Mouse (Mus musculus) lung, adult 2 months (tissue): Measurements from ENCODE around the gene Zbtb16. TPM values are rescaled to one million over a fixed set of nuclear protein-coding genes. Genes with fewer than 3 reads are reported as not detected.
A peak's percentile ranks its signal among the peaks of the same experiment; 100 is the strongest.

Experiments
- DNase-seq: peaks from one replicate; pipeline ENCODE4 v3.0.0; 2022
- H3K4me1 ChIP-seq: fragments of 200-500 bp; 2 replicates; pipeline ENCODE4 v1.6.1; 2011; ENCODE audit warnings: low read length; ENCODE audit not compliant: control insufficient read depth, insufficient read depth
- H3K4me3 ChIP-seq: fragments of 200-500 bp; replicated peaks from 2 replicates; pipeline ENCODE3; 2011; ENCODE audit warnings: low read depth, mild to moderate bottlenecking, control low read depth, low read length; ENCODE audit errors: extremely low read depth
- CTCF ChIP-seq: fragments of 200-500 bp; IDR thresholded peaks from 2 replicates; pipeline ENCODE4 v1.5.1; 2011; ENCODE audit warnings: mild to moderate bottlenecking, low read length, control low read depth; ENCODE audit not compliant: insufficient read depth
- POLR2A ChIP-seq: fragments of 200-500 bp; IDR thresholded peaks from 2 replicates; pipeline ENCODE4 v1.6.1; 2011; ENCODE audit warnings: low read depth, mild to moderate bottlenecking, control low read depth, low read length, borderline replicate concordance; ENCODE audit errors: extremely low read depth
- WGBS: fragments of 180-500 bp; shearing (Covaris S2); methylation state at CpG from one replicate; pipeline ENCODE4 v1.1.7; 2018; 5-methylcytosine and 5-hydroxymethylcytosine counted together
- polyA plus RNA-seq: library from polyadenylated mRNA; depleted of rRNA; stranded (reverse); fragments of >200 nt; gene quantifications from 2 replicates; pipeline ENCODE4 v1.2.3, GENCODE M21; 2012

Gene Zbtb16
- polyA plus RNA-seq, 1 experiment, result 16.0 TPM

DNA sequence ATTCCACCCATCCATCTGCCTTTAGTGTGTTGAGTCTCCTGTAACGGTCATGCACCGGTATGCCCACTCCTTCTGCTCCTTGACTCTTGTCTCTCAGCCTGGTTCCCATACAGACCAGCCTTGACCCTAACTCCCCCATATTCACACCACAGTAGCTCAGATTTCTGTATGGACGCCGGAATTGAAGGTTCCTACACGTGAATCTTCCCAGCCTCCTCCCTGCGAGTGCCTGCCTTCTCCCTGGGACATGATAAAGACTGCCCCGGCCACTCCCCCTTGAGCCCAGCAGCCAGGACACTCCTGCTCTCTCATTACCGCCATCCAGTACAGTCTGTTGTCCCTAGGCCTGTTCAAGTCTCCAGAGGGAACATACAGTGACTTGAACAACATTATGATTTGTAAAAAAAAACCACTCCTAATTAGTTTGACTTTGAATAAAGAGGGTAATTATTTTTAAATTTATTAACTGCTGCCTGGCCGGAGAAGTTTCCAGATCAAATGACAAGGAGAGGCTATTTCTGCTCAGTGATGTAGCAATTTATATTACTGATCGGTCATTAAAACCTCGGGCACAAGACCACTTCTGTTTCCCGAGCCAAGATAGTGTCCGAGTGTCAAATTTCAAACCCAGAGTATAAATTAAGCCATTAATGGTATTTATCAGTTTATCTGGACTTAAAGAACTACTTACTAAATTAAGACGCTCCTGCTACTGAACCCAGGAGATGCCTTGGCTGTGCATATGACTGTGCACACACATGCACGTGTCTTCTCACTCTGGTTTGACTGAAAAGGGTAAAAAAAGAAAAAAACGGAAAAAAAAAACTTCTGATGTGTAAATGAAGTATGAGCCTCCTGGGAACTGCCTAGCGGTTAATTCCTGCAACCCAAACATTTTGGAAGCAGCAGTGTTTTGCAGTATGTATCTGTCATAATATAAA lies 125.4 kb downstream of the Zbtb16 start:
- 58% methylated on average over 17 of the region's 17 CpGs for WGBS
- no peak for TF ChIP-seq CTCF
- Histone ChIP-seq H3K4me3 (no peak overlapping the region), H3K4me1 (peaks cover 22% of the 10 kb centered on the region)
- DNase-seq, result no peak

DNA sequence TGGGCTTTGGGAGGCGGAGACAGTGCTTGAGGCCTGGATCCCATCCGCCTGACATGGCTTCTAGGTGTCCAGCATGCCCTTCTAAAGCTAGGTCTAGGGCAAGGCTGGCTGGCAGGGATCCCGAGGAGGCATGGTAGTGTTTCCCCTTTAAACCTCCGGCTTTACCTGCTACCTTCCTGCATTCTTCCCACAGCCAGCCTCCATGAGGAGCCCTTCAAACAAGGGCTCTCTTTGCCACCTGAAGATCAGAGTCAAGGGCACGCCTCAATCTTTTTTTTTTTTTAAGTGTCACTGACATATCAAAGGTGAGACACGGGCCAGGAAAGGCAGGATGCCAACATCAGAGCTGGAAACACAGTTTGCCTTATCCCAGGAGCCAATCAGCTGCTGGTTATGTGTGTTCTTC lies 128.2 kb downstream of the Zbtb16 start:
- peak; percentile 73 for DNase-seq
- WGBS, result 72% methylated on average over 6 of the region's 6 CpGs
- peaks cover 22% of the 10 kb centered on the region for H3K4me1 ChIP-seq
- H3K4me3 ChIP-seq, result no peak overlapping the region
- TF ChIP-seq POLR2A (no peak), CTCF (no peak)

DNA sequence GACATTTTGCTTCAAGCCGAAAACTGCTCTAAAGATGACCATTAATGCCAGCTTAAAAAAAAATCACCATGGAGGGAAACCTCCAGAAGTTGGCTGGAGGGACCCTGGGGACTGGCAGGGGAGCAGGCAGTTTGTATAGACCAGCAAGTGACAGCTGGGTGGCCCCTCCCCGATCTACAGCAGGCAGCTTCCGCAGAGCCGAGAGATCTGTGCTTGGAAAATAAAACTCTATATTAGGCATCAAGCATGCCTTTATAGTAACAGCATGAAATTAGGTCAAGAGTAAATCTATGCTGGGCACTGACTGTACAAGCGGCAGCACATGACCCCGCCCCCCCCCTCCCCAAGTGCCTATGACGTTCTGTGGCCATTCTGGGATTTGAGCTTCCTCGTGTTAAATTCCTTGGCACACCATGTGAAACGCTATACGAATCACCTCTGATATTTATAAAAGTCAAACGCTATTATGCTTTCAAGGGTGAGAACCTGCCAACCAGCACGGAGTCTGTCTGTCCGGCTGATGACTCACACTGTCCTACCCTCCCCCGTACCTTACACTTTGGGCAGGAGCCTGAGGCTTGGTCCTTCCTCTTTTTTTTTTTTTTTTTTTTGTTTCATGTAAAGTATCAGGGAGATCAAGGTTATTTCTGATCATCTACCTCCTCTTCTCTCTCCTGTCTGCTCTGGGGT lies 128.7 kb downstream of the Zbtb16 start:
- WGBS, result 23% methylated on average over 14 of the region's 14 CpGs
- Histone ChIP-seq H3K4me3 (no peak overlapping the region), H3K4me1 (peaks cover 22% of the 10 kb centered on the region)
- TF ChIP-seq CTCF, result no peak
- no peak for TF ChIP-seq POLR2A
- no peak for DNase-seq

DNA sequence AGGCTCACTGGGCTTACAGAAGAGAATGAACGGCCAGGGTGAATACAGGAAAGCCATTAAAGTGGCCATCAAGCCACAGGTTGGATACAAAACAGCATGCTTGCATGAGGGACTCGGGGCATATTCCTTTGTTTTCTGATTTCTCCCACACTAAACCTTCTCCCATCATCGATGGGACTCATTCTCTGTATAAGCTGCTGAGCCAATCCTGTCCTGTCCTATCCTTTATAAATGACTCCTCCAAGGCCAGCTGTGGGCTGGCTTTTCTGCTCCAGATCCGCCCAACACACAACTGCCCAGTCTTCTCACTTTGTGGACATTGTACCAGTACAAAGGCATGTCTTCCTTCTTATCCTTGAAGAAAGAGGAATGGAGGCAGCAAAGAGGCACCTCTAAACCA lies 134.7 kb downstream of the Zbtb16 start:
- TF ChIP-seq POLR2A (no peak), CTCF (no peak)
- Histone ChIP-seq H3K4me1 (peaks cover 5% of the 10 kb centered on the region), H3K4me3 (no peak overlapping the region)
- 86% methylated on average over 4 of the region's 4 CpGs for WGBS
- DNase-seq, result no peak

DNA sequence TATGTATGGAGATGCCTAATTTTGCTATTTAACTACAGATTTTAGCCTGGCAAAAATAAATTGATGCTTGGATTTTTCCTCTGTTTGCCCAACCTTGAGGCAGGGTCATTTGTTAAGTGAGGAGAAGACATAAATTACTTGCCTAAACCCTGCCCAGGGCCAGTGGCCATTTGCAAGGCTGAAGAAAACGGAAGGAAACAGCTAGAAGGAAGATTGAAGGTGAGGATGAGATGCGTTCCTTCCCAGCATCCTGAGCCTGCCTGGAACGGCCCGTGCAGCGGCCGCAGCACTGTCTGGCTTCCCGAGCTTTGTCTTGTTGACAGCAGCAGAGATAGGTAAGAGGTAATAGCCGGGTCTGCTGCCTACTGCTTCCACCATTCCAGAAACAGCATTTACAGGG lies 135.2 kb downstream of the Zbtb16 start:
- WGBS, result 66% methylated on average over 8 of the region's 8 CpGs

DNA sequence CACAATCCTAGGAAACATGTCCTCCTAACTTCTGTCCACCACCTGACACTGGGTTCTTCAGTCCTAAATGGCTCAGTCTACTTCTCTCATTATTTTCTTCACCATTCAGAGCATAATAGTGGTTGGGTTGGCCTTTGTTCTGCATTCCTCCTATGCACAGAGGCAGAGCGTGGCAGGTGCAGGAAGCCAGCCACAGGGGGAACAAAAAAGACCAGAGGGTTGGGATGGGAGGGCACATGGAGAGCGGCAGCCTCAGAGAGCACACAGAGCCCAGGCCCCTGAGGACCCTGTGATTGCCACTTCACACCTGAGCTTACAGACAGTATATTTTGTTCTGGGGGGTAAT lies 138.6 kb downstream of the Zbtb16 start:
- no peak for TF ChIP-seq CTCF
- TF ChIP-seq POLR2A, result no peak
- WGBS, result 86% methylated on average over 2 of the region's 2 CpGs
- DNase-seq, result no peak
- Histone ChIP-seq H3K4me3 (no peak overlapping the region), H3K4me1 (peaks cover 10% of the 10 kb centered on the region)

More for the DNA sequence above, 135.2 kb downstream of the Zbtb16 start:
- peaks cover 3% of the 10 kb centered on the region for H3K4me1 ChIP-seq
- H3K4me3 ChIP-seq, result no peak overlapping the region
- no peak for TF ChIP-seq POLR2A
- no peak for TF ChIP-seq CTCF
- no peak for DNase-seq

DNA sequence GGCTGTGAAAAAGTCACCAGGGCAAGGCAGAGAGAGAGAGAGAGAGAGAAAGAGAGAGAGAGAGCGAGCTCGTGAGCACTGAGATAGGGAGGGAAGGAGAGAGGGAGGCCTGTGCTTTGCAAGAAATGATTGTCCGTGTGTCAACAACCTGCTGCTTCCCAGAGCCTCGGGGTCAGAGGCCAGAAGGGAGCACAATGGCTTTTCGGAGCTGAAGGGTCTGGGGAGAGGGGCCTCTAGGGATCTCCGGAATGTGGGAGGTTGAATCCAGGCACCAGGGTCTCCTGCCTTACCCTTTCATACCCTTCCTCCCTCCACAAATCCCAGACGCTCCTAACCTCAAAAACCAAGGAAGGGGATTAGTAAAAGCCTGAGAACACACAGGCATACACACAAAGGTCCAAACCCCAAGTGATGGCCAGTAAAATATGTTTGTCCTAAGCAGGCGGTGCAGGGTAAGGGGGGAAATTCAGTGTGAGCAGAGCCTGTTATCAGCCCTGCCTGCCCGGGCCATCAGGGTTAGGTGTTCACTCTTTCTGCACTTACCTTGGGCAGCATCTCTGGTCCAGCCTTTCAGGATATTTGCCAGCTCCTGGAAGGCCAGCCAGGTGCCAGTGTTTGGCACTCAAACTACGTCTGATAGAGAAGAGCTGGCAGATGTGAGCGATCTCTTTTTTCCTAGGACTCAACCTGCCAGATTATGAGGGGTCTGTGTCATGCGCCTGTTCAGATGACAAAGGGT lies 139.1 kb downstream of the Zbtb16 start:
- TF ChIP-seq CTCF (no peak), POLR2A (no peak)
- Histone ChIP-seq H3K4me3 (no peak overlapping the region), H3K4me1 (peaks cover 10% of the 10 kb centered on the region)
- 74% methylated on average over 12 of the region's 12 CpGs for WGBS
- DNase-seq, result no peak

DNA sequence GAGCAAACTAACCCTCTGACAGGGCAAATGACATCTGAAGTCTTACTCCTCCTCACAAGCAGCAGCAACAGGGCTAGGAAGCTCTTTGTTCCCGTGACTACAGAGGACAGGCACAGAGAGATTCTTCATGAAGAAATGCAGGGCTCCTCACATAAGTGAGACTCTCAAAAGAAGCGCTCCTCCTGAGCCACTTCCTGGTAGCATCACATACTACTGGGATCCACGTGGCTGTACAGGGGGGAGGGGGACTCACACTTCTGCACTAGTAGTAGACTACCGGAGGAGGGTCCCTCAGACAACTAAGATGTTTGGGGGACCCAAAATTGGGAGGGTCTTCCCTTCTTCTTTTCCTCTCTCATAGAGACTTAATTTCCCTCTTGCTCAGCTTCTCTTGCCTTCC lies 139.7 kb downstream of the Zbtb16 start:
- H3K4me1 ChIP-seq, result peaks cover 10% of the 10 kb centered on the region
- DNase-seq, result no peak
- TF ChIP-seq CTCF (no peak), POLR2A (no peak)
- no peak overlapping the region for H3K4me3 ChIP-seq
- 71% methylated on average over 4 of the region's 4 CpGs for WGBS

DNA sequence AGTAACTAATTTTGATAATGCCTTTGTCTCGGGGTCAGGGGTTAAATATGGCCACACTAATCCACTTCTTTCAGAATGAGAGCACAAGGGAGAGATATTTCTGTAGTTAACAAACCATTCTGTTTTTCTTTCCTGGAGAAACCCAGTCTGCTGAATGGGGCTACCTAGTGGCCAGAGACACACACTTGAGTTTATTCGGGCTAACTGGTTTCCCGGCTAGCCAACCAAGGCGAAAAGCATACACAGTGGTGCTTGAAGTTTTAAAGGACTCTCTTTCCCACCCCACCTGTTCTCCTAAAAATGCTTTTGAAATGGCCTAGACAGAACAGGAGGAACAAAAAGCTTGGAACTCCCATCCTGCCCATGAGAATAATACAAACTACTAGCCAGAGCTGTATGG lies 140.2 kb downstream of the Zbtb16 start:
- 77% methylated on average over 4 of the region's 4 CpGs for WGBS

DNA sequence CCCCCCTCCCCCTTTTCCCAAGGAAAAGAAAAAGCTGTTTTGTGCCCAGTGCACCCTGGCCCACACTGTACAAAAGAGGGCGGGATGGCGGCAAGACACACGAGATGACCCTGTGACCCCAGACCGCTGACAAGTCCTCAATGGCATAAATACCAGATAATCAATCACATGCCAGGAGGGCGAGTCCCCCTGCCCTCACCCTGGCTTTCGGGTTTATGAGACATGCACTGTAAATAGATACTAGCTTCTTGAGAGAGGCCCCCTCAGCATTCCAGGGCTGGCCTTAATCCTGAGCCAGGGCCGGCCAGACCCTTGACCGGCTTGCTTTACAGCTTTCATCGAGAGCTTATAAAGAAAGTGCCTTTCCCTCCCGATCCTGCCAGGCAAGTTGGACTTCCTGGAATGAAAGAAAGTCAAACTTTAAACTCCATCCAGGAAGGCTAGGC lies 141.4 kb downstream of the Zbtb16 start:
- Histone ChIP-seq H3K4me3 (no peak overlapping the region), H3K4me1 (peaks cover 10% of the 10 kb centered on the region)
- WGBS, result 22% methylated on average over 10 of the region's 10 CpGs
- TF ChIP-seq POLR2A, result no peak
- no peak for TF ChIP-seq CTCF
- no peak for DNase-seq

More for the DNA sequence above, 140.2 kb downstream of the Zbtb16 start:
- Histone ChIP-seq H3K4me1 (peaks cover 10% of the 10 kb centered on the region), H3K4me3 (no peak overlapping the region)
- DNase-seq, result no peak
- no peak for TF ChIP-seq CTCF
- TF ChIP-seq POLR2A, result no peak
